Mouse (Mus musculus): ENCODE measurements around the gene Tmcc3.
"Not testable (repeated sequence)": the region's sequence is repeated elsewhere in the genome, so short reads cannot be mapped to it uniquely, and the experiment has no call there.

Gene Tmcc3

DNA sequence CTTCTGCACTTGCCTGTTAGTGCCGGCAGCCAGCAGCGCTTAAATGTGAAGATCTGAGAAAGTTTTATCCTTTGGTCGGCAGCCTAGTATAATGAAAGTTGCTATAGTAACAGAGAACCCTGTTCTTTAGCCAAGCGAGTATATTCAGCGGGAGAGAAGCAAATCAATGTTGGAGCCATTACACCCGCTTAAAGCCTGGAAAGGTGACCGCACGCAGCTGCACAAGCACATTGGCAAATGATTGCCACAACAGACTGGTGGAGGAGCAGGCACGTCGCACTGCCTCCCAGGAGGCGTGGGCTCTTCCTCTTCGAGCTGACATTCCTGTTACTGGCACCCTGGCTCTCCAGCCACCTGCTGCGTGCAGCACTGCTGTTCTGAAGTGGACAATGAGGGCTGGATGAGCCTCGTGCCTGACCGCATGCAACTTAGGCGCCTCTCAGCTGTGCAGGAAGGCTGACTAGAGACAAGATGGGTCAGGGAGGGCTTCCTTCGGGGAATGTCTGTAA is 273.2 kb downstream of the Tmcc3 start:
- DNase-seq (ENCODE audit: low spot score): no peak

- no peak for DNase-seq (ENCODE audit: low spot score)
These were observed 274.1 kb downstream of the Tmcc3 start for GRCm38 (mm10) chr10:94585819-94586218.

DNA sequence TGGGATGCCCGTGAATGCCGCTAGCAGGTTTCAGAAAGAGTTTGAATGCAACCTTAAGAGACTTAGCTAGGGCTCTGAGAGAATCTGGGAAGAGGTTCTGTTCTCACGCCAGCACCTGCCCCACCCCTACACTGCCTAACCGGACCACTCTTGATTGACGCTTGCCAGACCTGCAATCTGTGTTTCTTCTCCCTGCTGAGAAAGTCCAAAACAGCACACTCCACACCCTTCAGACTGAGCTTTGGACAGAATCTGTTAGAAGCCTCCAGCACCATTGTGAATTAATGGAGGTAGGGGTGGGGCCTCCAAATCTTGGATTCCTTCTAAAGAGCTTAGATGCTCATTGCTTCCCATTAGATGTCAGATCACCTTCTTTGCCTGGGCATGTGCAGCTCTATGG is 277.2 kb downstream of the Tmcc3 start:
- no peak for DNase-seq (ENCODE audit: low spot score)

DNA sequence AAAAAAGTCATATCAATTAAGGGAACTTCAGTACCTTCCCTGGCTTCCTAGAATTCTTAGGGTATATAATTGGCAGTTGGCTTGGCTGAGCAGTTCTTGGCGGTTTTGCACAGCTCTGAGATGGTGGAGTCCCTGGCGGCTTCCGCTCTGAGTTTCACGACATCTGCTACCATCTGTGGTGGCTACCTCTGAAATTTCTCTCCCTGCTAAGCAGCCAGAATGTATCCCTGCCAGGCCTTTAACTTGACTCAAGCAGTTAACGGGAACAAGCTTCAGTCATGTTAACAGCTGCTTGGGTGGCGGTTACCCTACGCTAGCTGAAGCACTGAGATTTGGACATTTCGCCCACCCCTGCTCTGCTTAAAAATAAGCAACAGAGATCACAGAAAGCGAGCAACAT is 284.0 kb downstream of the Tmcc3 start:
- DNase-seq (ENCODE audit: low spot score): no peak

DNA sequence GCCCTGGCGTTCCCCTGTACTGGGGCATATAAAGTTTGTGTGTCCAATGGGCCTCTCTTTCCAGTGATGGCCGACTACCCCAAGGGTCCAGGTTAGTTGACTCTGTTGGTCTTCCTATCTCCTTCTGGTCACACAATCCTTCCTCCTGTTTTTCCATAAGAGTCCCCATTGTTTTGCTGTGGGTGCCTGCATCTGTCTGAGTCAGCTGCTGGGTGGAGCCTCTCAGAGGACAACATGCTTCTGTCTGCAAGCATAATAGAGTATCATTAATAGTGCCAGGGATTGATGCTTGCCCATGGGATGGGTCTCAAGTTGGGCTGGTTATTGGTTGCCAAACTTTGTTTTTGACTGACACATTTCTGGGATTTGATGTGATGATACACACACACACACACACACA is 288.1 kb downstream of the Tmcc3 start:
- DNase-seq (ENCODE audit: low spot score): not testable (repeated sequence)

- no peak for DNase-seq (ENCODE audit: low spot score)
These were observed 289.3 kb downstream of the Tmcc3 start for GRCm38 (mm10) chr10:94601034-94601433.

DNA sequence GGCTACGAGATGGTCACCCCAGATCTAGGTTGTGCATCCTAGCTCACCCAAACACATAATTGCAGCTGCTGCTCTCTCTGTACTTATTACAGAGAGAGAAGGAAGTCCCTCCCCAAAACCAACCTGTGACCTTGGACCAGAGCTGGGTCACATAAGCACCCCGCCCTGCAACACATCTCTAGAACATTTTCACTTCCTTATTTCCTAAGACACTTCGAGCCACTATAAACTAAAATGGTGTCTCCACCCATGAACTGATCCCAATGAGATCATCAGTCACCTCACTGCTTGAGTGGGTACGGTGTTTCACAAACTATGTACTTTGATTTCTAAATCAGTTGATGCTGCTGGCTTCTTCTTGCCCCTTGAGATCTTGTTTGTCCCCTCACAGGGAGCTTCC is 293.7 kb downstream of the Tmcc3 start:
- no peak for DNase-seq (ENCODE audit: low spot score)

DNA sequence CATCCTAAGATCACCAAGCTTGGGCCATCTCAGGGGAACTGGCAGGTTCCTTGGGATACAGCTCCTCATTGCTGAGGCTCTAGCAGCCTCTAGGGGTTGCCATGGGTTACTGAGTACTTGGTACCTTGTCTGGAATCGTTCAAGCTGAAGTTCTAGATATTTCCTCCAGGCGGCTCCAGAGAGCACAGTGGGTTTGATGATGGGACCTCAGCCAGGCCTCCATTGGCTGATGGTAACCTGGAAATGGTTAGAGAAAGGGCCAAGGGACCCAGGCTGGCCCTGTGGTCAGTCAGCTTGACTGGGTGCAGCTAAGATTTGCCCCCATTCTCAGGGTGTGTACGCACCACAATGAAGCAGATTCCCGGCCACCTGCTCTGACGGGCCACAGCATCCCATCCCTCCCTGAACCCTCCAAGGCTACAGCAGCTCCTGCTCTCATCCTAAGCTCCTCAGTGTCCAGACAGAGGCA is 297.6 kb downstream of the Tmcc3 start:
- peak; percentile 83 for DNase-seq (ENCODE audit: low spot score)

DNA sequence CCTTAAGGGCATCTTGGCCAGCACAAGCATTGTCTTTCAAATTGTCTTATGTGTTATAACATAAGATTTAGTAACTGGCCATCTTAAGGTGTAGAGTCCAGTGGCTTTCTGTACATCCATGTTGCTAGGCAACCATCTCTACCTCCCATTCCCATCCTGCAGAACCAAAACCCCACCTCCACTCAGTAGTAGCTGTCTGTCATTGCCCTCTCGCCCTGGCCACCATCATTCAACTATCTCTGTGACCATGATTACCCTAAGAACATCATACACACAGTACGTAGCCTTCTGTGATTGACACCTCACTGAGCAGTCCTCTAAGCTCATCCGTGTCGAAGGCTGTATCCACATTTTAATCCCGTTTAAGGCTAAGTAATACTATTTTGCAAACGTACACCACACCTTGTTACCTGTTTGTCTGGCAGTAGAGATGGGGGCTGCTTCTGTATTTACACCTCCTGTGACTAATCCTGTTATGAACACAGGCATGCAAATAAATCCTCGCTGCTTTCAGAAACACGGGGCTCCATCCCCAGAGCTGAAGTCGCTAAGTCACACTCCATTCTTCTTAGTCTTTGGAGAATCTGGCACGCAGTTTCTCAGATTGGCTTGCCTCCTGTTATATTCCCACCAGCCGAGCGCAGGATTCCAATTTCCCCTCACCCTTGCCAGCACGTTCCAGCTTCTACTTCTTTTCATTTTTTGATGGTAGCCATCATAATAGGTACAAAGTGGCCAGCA is 299.6 kb downstream of the Tmcc3 start:
- no peak for DNase-seq (ENCODE audit: low spot score)

- no peak for DNase-seq (ENCODE audit: low spot score)
These were observed 300.3 kb downstream of the Tmcc3 start for GRCm38 (mm10) chr10:94611969-94612440.

DNA sequence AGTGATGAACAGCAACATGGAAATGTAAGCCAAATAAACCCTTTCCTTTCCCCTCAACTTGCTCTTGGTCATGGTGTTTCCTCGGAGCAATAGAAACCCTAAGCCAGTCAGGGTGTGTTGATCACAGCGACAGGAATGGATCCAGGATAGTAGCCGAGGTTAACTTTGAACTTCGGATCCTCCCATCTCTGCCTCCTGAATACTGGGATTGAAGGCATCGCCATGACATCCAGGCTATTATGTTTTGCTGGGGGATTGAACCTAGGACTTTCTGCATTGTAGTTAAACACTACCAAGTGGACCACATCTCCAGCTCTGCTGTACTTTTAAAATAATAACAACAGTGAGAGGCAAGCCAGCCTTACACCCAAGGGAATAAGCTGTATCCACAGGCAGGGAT is 307.8 kb downstream of the Tmcc3 start:
- DNase-seq (ENCODE audit: low spot score): no peak

GRCm38 (mm10) chr10:94620561-94620960 is 308.8 kb downstream of the Tmcc3 start:
- no peak for DNase-seq (ENCODE audit: low spot score)

- no peak for DNase-seq (ENCODE audit: low spot score)
These were observed 309.9 kb downstream of the Tmcc3 start for GRCm38 (mm10) chr10:94621420-94622225.

- DNase-seq (ENCODE audit: low spot score): no peak
These were observed 310.5 kb downstream of the Tmcc3 start for GRCm38 (mm10) chr10:94622281-94622680.

GRCm38 (mm10) chr10:94622828-94623227 is 311.1 kb downstream of the Tmcc3 start:
- no peak for DNase-seq (ENCODE audit: low spot score)

DNA sequence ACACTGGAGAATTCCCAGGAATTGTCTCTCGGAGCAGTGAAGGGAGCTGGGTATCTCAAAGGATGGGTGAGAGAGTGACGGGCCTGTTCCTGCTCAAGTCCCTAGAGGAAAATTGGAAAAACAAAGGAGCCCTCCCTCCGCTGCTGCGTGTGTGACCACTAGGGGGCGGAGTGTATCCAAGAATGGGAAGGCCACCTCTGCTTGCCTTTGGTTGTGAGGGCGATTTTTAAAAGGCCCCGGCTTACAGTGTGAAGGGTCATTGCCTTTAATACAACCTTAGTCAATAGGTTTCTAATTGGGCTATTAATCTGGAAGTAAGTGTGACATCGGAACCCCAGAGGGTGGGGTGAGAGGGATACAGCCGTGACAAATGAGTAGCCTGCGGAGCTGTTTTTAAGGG is 311.9 kb downstream of the Tmcc3 start:
- peak; percentile 85 for DNase-seq (ENCODE audit: low spot score)

DNA sequence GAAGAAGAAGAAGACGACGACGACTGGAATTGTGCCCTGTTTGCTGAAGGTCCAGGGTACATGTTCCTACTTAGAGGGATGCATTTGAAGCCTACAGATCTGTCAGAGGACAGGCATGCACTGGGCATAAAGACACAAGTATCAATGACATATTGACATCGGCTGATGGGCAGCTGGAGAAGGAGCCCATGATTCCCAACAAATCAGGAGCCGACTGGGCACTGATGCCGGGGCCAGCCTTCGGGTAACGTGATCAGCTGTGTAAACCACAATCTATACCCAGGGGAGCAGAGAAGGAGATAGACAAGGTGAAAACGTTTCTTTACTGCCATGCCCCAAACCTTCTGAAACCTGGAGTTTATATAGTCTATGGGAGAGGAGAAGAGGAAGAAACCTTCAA is 313.3 kb downstream of the Tmcc3 start:
- DNase-seq (ENCODE audit: low spot score): no peak

DNA sequence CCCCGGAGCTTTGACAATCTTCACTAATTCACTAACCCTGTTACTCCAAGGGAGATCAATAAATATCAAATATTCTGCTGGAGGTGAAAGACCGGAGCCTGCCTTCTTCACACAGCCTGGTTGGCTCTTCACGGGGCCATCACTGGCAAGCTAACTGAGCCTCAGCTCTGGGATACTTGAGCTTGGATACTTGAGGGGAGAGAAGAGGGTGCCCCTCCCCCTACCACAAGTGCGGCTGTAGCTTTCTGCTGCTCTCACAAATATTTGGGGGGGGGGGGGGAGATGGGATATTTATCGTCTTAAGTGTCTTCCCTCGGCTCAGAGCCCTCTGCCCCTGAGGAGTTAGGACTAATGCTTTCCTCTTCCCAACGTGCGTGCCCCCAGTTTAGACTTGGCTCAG is 313.9 kb downstream of the Tmcc3 start:
- no peak for DNase-seq (ENCODE audit: low spot score)

DNA sequence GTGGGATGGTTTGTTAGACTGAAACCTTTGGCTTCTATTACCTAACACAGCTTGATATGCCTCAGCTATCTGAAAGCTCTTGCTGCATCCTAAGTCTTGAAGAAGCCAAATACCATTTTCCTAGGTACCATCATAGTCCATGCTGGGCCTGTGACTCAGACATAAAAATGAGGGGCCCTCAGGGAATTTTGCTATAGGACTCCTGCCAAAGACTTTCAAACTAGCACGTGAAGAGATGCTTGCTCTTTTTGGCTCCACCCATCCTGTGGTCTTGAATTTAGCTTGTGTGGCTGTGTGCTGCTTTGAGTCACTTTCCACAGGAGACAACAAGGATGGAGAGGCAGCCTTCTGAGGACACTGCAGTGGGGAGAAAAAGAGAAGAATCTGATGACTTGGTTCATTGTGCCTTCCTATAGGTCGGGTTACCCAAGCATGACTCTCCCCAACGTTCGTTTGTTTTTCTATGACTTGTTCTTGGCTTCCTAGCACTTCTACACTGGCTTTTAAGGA is 319.1 kb downstream of the Tmcc3 start:
- DNase-seq (ENCODE audit: low spot score): no peak

DNA sequence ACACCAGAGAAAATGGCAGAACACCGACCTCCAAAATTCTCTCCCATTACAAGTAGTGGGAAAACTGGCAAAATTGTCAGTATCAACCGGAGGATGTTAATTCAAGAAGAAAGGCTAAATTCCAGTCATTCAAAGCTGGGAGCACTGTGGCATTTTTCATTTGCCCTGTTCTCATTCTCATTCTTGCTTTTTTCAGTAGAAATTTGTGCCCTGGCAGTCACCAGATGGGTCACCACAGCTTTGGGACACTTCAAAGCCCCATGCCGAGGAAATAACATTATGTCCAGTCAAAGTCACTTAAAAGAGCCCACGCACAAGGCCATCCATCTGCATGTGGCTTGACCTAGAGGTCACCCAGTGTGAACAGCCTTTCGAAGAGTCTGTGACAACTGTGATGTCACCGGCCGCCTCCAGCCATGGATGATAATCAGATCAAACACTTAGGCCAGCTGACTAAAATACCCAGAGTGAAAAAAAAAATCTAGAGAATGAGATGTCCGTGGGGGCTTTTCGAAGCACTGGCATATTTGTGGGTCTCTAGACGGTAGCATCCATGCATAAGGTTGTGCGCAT is 319.9 kb downstream of the Tmcc3 start:
- no peak for DNase-seq (ENCODE audit: low spot score)

- DNase-seq (ENCODE audit: low spot score): no peak
These were observed 320.5 kb downstream of the Tmcc3 start for GRCm38 (mm10) chr10:94632245-94632644.

- no peak for DNase-seq (ENCODE audit: low spot score)
These were observed 326.9 kb downstream of the Tmcc3 start for GRCm38 (mm10) chr10:94638599-94638998.
